Mouse (Mus musculus) testis, adult 2 months (tissue): ENCODE results near the gene Tepsin.

Experiments used
- CTCF ChIP-seq: fragments of 200-500 bp; IDR thresholded peaks from 2 replicates; pipeline ENCODE4 v1.5.1; 2012; ENCODE audit warnings: low read depth, mild to moderate bottlenecking, inconsistent platforms, low read length, moderate library complexity; ENCODE audit not compliant: control insufficient read depth, insufficient read depth, insufficient replicate concordance
- POLR2A ChIP-seq: fragments of 200-500 bp; IDR thresholded peaks from 2 replicates; pipeline ENCODE4 v1.6.1; 2012; ENCODE audit warnings: low read depth, mild to moderate bottlenecking, inconsistent platforms, low read length, moderate library complexity; ENCODE audit not compliant: control insufficient read depth

GRCm38 (mm10) chr11:120119108-120119507 lies 20.6 kb upstream of the Tepsin start:
- TF ChIP-seq POLR2A (no peak), CTCF (no peak)
